Mouse (Mus musculus): ENCODE results near the gene Dnajc27. TPM values are rescaled to one million over a fixed set of nuclear protein-coding genes. Genes with fewer than 3 reads are reported as not detected.

Dnajc27 gene
- total RNA-seq, 2 experiments from 2014 or later = 10.3 to 11.5 TPM

DNA sequence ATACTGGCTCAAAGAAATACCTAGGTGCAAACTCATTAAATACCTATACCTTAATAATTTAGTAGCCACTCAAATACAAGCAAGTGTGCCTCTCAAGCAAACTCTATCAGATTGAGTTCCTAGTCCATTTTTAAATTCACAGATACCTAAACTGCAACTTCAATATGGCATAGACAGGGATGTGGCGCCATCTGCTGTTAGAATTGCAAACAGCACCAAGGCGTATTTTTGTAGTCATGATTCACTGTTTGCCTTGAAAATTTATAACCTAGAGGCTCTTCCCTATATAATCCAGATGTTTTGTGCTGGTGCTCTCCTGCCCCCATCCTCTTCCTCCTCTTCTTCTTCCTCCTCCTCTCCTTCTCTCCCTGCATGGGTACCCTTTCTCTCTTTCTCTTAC is 2.1 kb upstream of the Dnajc27 start:
- DNase-seq = peak; percentile 84

DNA sequence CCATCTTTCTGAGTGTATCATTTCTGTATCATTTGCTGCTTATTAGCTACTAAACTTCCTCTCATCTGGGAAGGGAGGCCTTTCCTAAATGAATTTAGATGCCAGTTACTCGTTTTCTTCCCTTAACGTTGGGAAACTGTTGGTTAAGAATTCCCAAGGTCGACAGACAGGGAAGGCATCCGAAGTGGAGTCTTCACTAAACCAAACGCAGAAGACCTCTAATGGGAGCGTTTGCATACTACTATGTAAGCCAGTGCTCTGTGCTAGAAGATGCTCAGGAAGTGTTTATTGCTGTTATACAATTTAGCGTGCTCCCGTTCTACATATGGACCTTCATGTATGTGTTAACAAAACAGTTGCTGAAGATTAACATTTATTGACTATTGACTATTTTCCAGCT is 1.1 kb downstream of the Dnajc27 start:
- no peak for DNase-seq

DNA sequence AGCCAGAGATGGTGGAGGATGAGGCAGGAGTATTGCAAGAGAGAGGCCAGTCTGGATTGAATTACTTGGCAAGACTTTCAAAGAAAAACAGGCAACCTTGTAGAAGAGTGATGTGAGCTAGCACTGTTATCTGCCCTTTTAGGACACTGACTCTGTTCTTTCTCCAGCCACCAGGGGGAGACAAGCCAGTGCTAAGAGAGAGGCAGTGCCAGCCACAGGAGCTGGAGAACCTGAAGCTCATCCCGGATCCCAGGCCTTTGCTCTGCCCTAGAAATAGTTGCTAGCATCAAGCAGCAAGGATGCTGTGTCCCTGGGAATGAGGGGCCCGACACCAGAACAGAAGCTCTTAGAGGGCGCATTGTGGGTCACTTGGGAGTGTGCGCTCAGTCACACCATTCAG is 25.0 kb downstream of the Dnajc27 start:
- DNase-seq = peak; percentile 80

DNA sequence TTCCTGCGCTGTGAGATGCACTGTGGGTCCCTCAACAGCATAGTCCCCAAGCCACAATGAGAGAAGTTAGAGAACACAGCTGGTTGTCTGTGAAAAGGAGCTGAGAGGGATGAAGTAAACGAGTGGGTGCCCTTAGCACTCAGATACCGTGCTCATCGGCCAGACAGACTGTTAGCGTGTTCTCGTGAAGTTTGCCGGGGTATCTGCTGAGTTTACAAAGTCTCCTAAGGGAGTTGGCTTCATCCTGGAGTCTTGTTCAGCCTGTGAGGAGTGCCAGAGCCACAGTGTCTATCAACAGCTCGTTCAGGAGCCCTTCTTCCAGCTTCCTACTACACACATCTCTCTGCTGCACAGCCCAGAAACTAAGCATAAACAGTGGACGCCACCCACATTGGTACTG is 33.7 kb downstream of the Dnajc27 start:
- no peak for DNase-seq

DNA sequence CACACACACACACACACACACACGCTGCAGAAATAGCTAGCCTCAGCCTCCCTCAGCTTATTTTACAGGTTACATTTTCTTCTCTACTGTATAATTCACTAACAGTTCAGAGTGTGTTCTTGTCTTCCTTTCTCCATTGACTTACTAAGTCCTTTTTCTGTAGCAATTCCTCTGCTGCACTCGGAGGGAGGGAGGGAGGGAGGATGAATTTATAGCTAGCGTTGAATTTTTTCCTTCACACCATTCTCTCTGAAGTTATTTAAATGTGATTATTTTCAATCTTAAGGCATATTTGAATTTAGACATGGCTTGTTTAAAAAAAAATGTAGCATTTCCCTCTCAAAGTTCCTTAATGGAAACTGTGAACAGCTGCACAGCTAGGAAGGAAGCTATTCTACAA is 34.8 kb downstream of the Dnajc27 start:
- DNase-seq = no peak

DNA sequence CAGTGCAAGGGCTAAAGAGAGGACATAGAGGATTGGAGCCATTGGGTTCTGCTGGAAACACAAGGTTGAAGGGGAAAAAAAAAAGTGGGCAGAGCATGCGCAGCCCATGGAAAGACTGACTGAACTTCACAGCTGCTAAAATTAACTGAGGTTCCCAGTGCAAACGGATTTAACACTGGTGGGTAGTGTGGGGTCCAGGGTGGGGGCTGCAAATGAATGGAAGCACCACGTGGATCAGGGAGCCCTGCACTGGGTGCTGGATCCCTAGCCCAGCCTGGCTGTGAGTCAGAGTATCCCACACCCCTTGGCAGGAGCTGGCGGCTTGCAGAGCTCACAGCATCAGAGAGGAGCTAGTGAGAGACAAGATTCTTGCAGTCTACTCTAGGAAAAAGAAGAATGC is 35.2 kb downstream of the Dnajc27 start:
- no peak for DNase-seq

DNA sequence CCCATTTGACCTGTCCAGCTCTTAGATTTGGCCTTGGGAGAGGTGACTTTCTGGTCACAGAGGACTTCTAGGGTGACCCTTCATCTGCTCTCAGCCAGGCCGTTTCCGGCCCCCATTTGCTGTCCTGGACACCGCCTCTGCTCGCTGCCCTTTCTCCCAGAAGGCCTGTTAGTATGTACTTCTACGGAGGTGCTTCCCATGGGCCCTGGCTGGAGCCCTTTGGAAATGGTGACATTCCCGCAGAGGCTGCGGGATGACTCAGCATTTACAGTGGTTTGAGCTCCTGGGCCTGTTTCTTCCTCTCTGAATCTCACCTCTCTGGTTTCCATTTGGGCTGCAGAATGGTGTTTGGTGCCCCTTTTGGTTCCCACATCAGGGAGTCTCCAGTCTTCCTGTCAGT is 45.0 kb downstream of the Dnajc27 start:
- DNase-seq = no peak

DNA sequence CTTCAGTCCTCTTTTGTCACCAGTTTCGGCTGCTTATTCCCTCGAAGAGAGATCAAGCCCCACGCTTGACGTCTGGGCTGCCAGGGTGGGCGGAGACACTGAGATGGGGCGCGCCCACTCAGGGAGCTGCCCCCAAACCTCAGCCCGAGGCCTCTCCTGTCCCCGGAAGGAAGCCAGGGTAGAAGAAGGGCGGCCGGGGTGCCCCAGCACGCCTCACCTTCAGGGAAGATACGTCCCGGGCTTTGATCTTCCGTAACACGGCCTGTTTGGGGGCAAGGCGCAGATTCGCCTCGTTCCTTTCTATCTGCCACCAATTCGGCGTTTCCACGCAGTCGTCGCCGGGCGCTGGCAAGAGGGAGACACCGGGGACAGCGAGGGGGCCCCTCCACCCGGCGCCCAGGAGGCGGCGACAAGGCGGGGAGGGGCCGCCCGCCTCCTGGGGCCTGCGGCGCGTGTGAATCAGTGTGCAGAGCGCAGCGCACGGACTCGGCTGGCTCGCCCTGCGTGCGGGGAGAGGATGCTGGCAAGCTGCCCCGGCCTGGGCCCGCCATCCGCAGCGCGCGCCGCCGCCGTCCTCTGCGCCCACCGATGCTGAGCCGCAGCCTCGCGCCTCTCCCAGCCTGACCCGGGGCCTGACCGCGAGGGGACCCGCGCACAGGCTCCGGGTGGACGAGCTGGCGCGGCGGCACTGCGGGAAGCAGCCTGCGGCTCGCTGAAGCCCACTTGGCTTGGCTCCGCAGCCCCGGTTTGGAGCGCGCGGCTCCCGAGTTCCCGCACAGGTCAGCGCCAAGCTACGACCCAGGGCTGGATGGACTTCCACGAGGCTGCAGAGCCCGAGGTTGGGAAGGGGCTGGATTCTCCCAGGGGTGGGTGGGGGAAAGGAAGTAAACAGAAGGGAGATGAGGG is 50.8 kb downstream of the Dnajc27 start, which contains the start of gene Adcy3:
Adcy3 (plus strand) TSS at position 163 of the 906 bp plus-strand sequence.
- peak; percentile 73 for DNase-seq

DNA sequence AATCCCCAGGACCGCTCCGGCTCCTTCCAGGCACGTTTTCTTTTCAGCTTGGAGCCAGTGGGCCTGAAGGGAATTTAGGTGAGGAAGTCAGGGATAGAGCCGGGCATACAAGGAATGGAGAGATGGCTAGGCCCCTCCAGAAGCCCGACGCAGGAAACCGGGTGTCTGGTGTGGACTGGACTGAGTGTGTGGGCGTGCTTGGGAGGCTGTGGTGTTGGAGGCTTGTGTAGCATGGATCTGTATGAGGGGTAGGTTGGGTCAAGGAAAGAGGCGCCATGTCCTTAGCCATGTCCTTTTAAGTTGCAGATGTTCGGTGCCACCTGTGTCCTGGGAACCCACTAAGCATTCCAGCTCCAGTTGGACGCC is 51.4 kb downstream of the Dnajc27 start:
- no peak for DNase-seq

DNA sequence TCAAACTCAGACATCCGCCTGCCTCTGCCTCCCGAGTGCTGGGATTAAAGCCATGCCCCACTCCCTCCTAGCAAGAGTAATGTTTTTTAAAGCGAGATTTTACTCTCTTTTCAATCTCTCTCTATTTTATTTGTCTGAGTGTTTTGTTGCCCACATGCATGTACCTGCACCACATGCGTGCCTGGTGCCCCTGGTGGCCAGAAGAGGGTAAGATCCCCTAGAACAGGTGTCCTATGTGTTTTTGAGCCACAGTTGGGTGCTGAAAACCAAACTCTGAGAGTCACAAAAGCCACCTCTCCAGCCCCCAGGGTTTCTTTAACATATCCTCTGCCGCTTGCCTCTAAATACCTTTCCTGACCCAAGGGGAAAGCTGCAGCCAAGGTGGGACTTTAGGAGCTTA is 60.8 kb downstream of the Dnajc27 start:
- DNase-seq = no peak

DNA sequence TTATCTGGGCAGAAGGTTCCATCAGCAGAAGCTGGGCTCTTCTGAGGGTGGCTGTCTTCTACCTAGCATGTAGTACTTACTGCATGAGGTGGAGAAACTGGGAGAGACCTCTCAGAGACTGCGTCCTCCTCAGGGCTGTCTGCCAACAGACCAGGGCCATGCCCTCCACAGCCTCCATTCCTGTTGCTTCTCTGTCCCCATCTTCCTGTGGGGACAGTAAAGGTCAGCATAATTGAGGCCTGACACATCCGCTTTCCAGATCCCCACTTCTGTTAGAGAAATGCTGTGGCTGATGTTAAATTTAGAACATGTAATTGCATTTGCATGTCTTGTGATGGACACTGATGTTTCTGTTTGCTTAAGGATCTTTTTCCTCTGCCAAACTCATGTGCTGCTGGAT is 68.6 kb downstream of the Dnajc27 start:
- DNase-seq = no peak

DNA sequence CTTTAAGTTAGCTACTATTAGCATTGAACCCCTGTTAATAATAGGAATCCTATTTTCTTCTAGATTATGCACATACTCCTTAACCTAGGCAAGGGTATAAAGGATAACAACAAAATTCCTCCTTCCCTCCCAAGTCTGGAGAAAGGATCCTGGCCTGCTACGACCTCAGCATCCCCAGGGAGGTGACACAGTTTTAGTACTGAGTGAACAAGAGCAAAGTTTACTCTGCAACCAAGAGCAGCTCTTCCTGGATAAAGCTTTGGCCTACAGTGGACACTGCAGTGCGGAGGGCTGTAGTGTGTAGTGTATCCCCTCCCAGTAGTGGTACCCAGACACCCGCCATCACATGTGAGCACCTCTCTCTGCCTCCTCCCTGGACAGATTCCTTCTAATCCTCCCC is 69.6 kb downstream of the Dnajc27 start:
- DNase-seq = no peak

DNA sequence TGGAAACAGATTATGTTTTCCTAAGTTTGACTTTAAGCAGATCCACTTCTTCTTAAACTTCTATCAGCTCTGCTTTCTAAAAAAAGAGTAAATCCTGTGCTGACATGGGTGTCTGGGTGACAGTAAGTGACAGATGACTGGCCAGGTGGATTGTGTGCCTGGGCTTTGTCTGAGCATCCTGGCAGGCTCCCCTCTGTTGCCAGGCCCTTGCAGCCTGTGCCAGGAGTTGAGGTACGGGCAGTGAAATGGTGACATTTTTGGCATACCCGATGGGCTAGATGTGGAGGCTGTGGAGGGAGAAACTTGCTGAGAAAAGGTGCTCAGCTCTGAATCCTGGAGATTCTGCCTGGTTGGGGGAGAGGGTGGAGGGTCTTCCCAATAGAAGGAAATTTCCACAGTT is 75.1 kb downstream of the Dnajc27 start:
- DNase-seq = no peak

DNA sequence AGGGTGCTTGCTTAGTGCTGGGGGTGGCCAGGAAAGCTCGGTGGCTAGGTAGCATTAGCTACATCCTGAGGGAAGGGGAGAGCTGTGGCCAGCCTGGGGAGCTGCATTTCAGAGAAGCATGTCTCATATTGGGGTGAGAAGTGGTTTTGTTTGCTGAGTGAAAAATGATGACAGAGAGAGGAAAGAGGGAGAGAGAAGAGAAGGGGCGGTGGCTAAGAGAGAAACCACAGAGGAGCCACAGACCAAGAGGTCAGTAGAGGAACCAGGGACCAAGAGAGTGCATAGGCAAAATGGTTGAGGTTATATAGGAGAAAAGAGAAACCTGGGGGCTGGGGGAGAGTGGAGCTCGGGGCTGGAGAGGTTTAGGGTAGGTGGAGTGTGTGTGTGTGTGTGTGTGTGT is 75.8 kb downstream of the Dnajc27 start:
- DNase-seq = no peak

DNA sequence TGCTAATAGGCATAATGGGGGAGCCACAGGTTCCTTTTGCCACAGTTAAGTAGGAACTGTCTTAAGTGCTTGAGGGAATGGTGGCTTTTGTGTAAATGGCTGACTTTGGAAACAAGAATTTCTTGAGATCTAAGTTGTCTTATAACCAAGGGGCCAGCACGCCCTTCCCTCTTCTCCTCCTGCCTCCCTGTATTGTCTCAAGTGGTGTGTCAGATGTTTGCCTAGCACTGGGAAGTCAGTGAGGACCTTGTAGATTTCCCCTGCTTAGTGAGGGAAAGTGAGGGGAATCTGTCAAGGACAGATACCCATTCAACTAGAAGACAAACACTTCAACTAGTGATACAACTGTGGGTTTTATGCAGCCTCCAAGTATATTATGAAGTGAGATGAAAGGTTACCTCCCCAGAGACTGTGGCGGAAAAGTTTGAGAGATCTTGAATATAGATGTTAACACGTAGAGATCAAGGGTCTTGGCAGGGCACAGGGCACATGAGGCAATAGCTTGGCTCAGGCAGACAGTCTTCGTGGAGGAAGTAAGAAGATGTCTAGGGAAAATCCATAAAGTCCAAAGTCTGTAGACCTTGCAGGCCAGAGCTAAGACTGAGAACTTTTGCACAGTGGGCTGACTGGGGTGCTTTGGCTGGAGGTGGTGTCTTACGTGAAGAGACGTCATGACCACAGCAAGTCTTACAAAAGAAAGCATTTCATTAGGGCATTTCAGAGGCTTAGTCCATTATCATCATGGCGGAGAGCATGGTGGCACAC is 76.7 kb downstream of the Dnajc27 start:
- no peak for DNase-seq

Other genes starting within 250 kb of the Dnajc27 start
- gene Pomc, start 127.6 kb upstream of the Dnajc27 start, total RNA-seq (2021) = under 1 TPM; 0.49 to 0.54 TPM
- gene Efr3b, start 43.7 kb upstream of the Dnajc27 start, total RNA-seq (2021) = 1 to 10 TPM; 5.8 to 7.2 TPM
- gene Adcy3, start 50.5 kb downstream of the Dnajc27 start, total RNA-seq (2021) = 1 to 10 TPM; 4.1 to 8.5 TPM
- 1 to 10 TPM; 5.1 to 5.3 TPM for gene Ptrhd1, start 151.4 kb downstream of the Dnajc27 start, total RNA-seq (2021)
- 1 to 10 TPM; 3.1 to 5.6 TPM for gene Cenpo, start 151.7 kb downstream of the Dnajc27 start, total RNA-seq (2021)

Measured in gastrocnemius, postnatal 10 days (tissue).